Mouse (Mus musculus) small intestine, adult 10 weeks (tissue): ENCODE data around the gene Serpina1a. TPM values are rescaled to one million over a fixed set of nuclear protein-coding genes. Genes with fewer than 3 reads are reported as not detected.

Source experiments
- polyA plus RNA-seq: library from polyadenylated mRNA; stranded (reverse); fragments of 350-450 nt; fragmentation: Illumina TruSeq; extraction: RNeasy Lipid Tissue Mini Kit (QIAGEN cat#74804); gene quantifications from one replicate; pipeline ENCODE4 v1.2.3, GENCODE M21; 2014; ENCODE audit warnings: low replicate concordance

The Serpina1a gene
- 0.59 TPM for polyA plus RNA-seq

GRCm38 (mm10) chr12:103863101-103863974, at the start of gene Serpina1a:
Gene Serpina1a (minus strand): TSS chr12:103863562.

GRCm38 (mm10) chr12:103904837-103905340, 41.5 kb upstream of the Serpina1a start, which contains the start of gene Serpina1c:
Gene Serpina1c (minus strand): TSS chr12:103904887.

GRCm38 (mm10) chr12:103830273-103830672, 33.1 kb downstream of the Serpina1a start, which contains the start of gene Serpina1b:
Gene Serpina1b (minus strand): TSS chr12:103830373.

Other genes starting within 250 kb of the Serpina1a start
- gene Serpina10, start 232.1 kb downstream of the Serpina1a start, polyA plus RNA-seq = not detected
- gene Serpina6, start 206.3 kb downstream of the Serpina1a start, polyA plus RNA-seq = not detected
- not detected for gene Serpina16, start 187.4 kb downstream of the Serpina1a start, polyA plus RNA-seq
- gene Serpina1f, start 168.0 kb downstream of the Serpina1a start, polyA plus RNA-seq = not detected
- 0.63 TPM for gene Serpina1d, start 90.0 kb downstream of the Serpina1a start, polyA plus RNA-seq
- 2.2 TPM for gene Serpina1b, start 33.2 kb downstream of the Serpina1a start, polyA plus RNA-seq
- gene Serpina1c, start 41.3 kb upstream of the Serpina1a start, polyA plus RNA-seq = 2.3 TPM
- gene Serpina1e, start 95.4 kb upstream of the Serpina1a start, polyA plus RNA-seq = 1.0 TPM
- not detected for gene Serpina11, start 126.4 kb upstream of the Serpina1a start, polyA plus RNA-seq
- not detected for gene Serpina9, start 150.2 kb upstream of the Serpina1a start, polyA plus RNA-seq
- not detected for gene Serpina12, start 180.9 kb upstream of the Serpina1a start, polyA plus RNA-seq
- not detected for gene Serpina5, start 237.6 kb upstream of the Serpina1a start, polyA plus RNA-seq
- gene Serpina3a, start 249.2 kb upstream of the Serpina1a start, polyA plus RNA-seq = 0.59 TPM